Mouse (Mus musculus) kidney, embryonic 15.5 days (tissue): ENCODE measurements around the gene Cep41. TPM values are rescaled to one million over a fixed set of nuclear protein-coding genes. Genes with fewer than 3 reads are reported as not detected.

Experiments used
- ATAC-seq: fragments of 200-750 bp; cut with Nextera tagmentation; replicated peaks from 2 replicates; pipeline ENCODE4 v1.8.0; 2017; ENCODE audit warnings: moderate TSS enrichment; ENCODE audit not compliant: low FRiP score
- H3K27ac ChIP-seq: fragments of 300-500 bp; sonication (generic); 2 replicates; pipeline ENCODE4 v1.5.1; 2015; ENCODE audit warnings: mild to moderate bottlenecking, inconsistent platforms
- H3K27me3 ChIP-seq: fragments of 300-500 bp; sonication (generic); 2 replicates; pipeline ENCODE4 v1.6.1; 2015; ENCODE audit warnings: inconsistent platforms
- H3K36me3 ChIP-seq: fragments of 300-500 bp; sonication (generic); 2 replicates; pipeline ENCODE4 v1.6.1; 2015; ENCODE audit warnings: inconsistent platforms
- H3K4me1 ChIP-seq: fragments of 300-500 bp; sonication (generic); 2 replicates; pipeline ENCODE4 v1.6.1; 2015; ENCODE audit warnings: inconsistent platforms
- H3K4me2 ChIP-seq: fragments of 300-500 bp; sonication (generic); 2 replicates; pipeline ENCODE4 v1.6.1; 2015; ENCODE audit warnings: moderate library complexity, mild to moderate bottlenecking, inconsistent platforms
- H3K4me3 ChIP-seq: fragments of 300-500 bp; sonication (generic); replicated peaks from 2 replicates; pipeline ENCODE4 v1.5.1; 2015; ENCODE audit warnings: mild to moderate bottlenecking, inconsistent platforms
- H3K9ac ChIP-seq: fragments of 300-500 bp; sonication (generic); 2 replicates; pipeline ENCODE4 v1.6.1; 2015; ENCODE audit warnings: mild to moderate bottlenecking, inconsistent platforms
- H3K9me3 ChIP-seq: fragments of 300-500 bp; sonication (generic); replicated peaks from 2 replicates; pipeline ENCODE4 v1.6.1; 2016; ENCODE audit warnings: inconsistent platforms
- WGBS: fragments of 180-500 bp; shearing (Covaris S2); methylation state at CpG from one replicate; pipeline ENCODE4 v1.1.7; 2015; ENCODE audit warnings: mixed read lengths; 5-methylcytosine and 5-hydroxymethylcytosine counted together
- polyA plus RNA-seq: library from polyadenylated mRNA; unstranded; fragments of >200 nt; fragmentation: Nextera tagmentation; extraction: Ambion mirVana; gene quantifications from 2 replicates; pipeline ENCODE4 v1.2.1, GENCODE M21; 2015

The Cep41 gene
- polyA plus RNA-seq, 1 experiment from 2014 or later = 23.5 TPM

- Histone ChIP-seq H3K4me3 (no peak overlapping the region), H3K4me2 (no peak overlapping the region), H3K9ac (no peak overlapping the region), H3K27me3 (no peaks in the 10 kb centered on the region), H3K27ac (peak overlapping the region; percentile 69), H3K4me1 (peaks cover 48% of the 10 kb centered on the region), H3K9me3 (no peaks in the 10 kb centered on the region), H3K36me3 (no peaks in the 10 kb centered on the region)
- 39% methylated on average over 7 of the region's 7 CpGs for WGBS
- ATAC-seq = no peak
These were observed 13.1 kb downstream of the Cep41 start for GRCm38 (mm10) chr6:30680442-30680841.

GRCm38 (mm10) chr6:30679567-30679966 is 14.0 kb downstream of the Cep41 start:
- WGBS = 18% methylated on average over 5 of the region's 5 CpGs
- Histone ChIP-seq H3K27ac (peak overlapping the region; percentile 69), H3K4me1 (peaks cover 56% of the 10 kb centered on the region), H3K9ac (no peak overlapping the region), H3K36me3 (no peaks in the 10 kb centered on the region), H3K9me3 (no peaks in the 10 kb centered on the region), H3K27me3 (no peaks in the 10 kb centered on the region), H3K4me3 (no peak overlapping the region), H3K4me2 (no peak overlapping the region)
- 0 out of 2 replicates have a peak, but pooled peaks have one; percentile 40 for ATAC-seq

GRCm38 (mm10) chr6:30678482-30678881 is 15.1 kb downstream of the Cep41 start:
- Histone ChIP-seq H3K4me2 (no peak overlapping the region), H3K36me3 (no peaks in the 10 kb centered on the region), H3K27ac (0 out of 2 replicates have a peak overlapping the region, but pooled peaks have one; percentile 24), H3K4me3 (no peak overlapping the region), H3K4me1 (peaks cover 66% of the 10 kb centered on the region), H3K9ac (no peak overlapping the region), H3K9me3 (no peaks in the 10 kb centered on the region), H3K27me3 (no peaks in the 10 kb centered on the region)
- 84% methylated on average over 6 of the region's 6 CpGs for WGBS
- no peak for ATAC-seq

GRCm38 (mm10) chr6:30677591-30677990 is 16.0 kb downstream of the Cep41 start:
- Histone ChIP-seq H3K27me3 (no peaks in the 10 kb centered on the region), H3K4me2 (no peak overlapping the region), H3K4me3 (no peak overlapping the region), H3K9me3 (no peaks in the 10 kb centered on the region), H3K36me3 (no peaks in the 10 kb centered on the region), H3K9ac (no peak overlapping the region), H3K4me1 (peaks cover 66% of the 10 kb centered on the region), H3K27ac (no peak overlapping the region)
- ATAC-seq = no peak
- WGBS = 91% methylated on average over 9 of the region's 9 CpGs

- 87% methylated on average over 6 of the region's 6 CpGs for WGBS
- no peak overlapping the region for H3K9ac ChIP-seq
- no peak overlapping the region for H3K4me2 ChIP-seq
- H3K27ac ChIP-seq = 0 out of 2 replicates have a peak overlapping the region, but pooled peaks have one; percentile 97
- no peaks in the 10 kb centered on the region for H3K36me3 ChIP-seq
- no peak overlapping the region for H3K4me3 ChIP-seq
- H3K4me1 ChIP-seq = peaks cover 66% of the 10 kb centered on the region
- no peaks in the 10 kb centered on the region for H3K9me3 ChIP-seq
- no peak for ATAC-seq
- H3K27me3 ChIP-seq = no peaks in the 10 kb centered on the region
These were observed 17.0 kb downstream of the Cep41 start for GRCm38 (mm10) chr6:30676506-30676905.

GRCm38 (mm10) chr6:30675281-30675771 is 18.2 kb downstream of the Cep41 start:
- ATAC-seq = peak; percentile 53; the same call in 1 of the 2 replicates
- Histone ChIP-seq H3K27ac (peak overlapping the region; percentile 97), H3K36me3 (no peaks in the 10 kb centered on the region), H3K27me3 (no peaks in the 10 kb centered on the region), H3K4me2 (peak overlapping the region; percentile 44), H3K4me3 (no peak overlapping the region), H3K9ac (peak overlapping the region; percentile 45), H3K9me3 (no peaks in the 10 kb centered on the region), H3K4me1 (peaks cover 61% of the 10 kb centered on the region)
- whole genome bisulfite sequencing = 23% methylated on average over 11 of the region's 11 CpGs

- Histone ChIP-seq H3K4me2 (peak overlapping the region; percentile 44), H3K27me3 (no peaks in the 10 kb centered on the region), H3K9ac (peak overlapping the region; percentile 45; the same call in 1 of the 2 replicates), H3K9me3 (no peaks in the 10 kb centered on the region), H3K36me3 (no peaks in the 10 kb centered on the region), H3K27ac (peak overlapping the region; percentile 97), H3K4me3 (no peak overlapping the region), H3K4me1 (peaks cover 58% of the 10 kb centered on the region)
- ATAC-seq = peak; percentile 34; the same call in 1 of the 2 replicates
- 46% methylated on average over 9 of the region's 9 CpGs for whole genome bisulfite sequencing
These were observed 18.8 kb downstream of the Cep41 start for GRCm38 (mm10) chr6:30674714-30675280.

- no peaks in the 10 kb centered on the region for H3K9me3 ChIP-seq
- no peak overlapping the region for H3K4me3 ChIP-seq
- ATAC-seq = peak; percentile 55; the same call in 1 of the 2 replicates
- peak overlapping the region; percentile 44 for H3K4me2 ChIP-seq
- no peaks in the 10 kb centered on the region for H3K27me3 ChIP-seq
- peak overlapping the region; percentile 97 for H3K27ac ChIP-seq
- H3K4me1 ChIP-seq = peaks cover 51% of the 10 kb centered on the region
- H3K9ac ChIP-seq = no peak overlapping the region
- no peaks in the 10 kb centered on the region; the same call in 1 of the 2 replicates for H3K36me3 ChIP-seq
- 21% methylated on average over 14 of the region's 14 CpGs for WGBS
These were observed 19.6 kb downstream of the Cep41 start for GRCm38 (mm10) chr6:30673764-30674561.

GRCm38 (mm10) chr6:30671696-30672095 is 21.9 kb downstream of the Cep41 start:
- H3K27ac ChIP-seq = 0 out of 2 replicates have a peak overlapping the region, but pooled peaks have one; percentile 16
- H3K4me2 ChIP-seq = no peak overlapping the region
- 77% methylated on average over 5 of the region's 5 CpGs for WGBS
- peaks cover 58% of the 10 kb centered on the region for H3K4me1 ChIP-seq
- no peaks in the 10 kb centered on the region; the same call in 1 of the 2 replicates for H3K36me3 ChIP-seq
- H3K4me3 ChIP-seq = no peak overlapping the region
- H3K9ac ChIP-seq = no peak overlapping the region
- no peaks in the 10 kb centered on the region for H3K9me3 ChIP-seq
- H3K27me3 ChIP-seq = no peaks in the 10 kb centered on the region
- ATAC-seq = no peak

- H3K9ac ChIP-seq = no peak overlapping the region
- no peak overlapping the region for H3K4me3 ChIP-seq
- H3K4me1 ChIP-seq = peaks cover 47% of the 10 kb centered on the region
- H3K9me3 ChIP-seq = no peaks in the 10 kb centered on the region
- WGBS = 47% methylated on average over 5 of the region's 5 CpGs
- no peak overlapping the region for H3K4me2 ChIP-seq
- no peak for ATAC-seq
- no peaks in the 10 kb centered on the region; the same call in 1 of the 2 replicates for H3K36me3 ChIP-seq
- peak overlapping the region; percentile 56 for H3K27ac ChIP-seq
- no peaks in the 10 kb centered on the region for H3K27me3 ChIP-seq
These were observed 26.0 kb downstream of the Cep41 start for GRCm38 (mm10) chr6:30667585-30667984.

GRCm38 (mm10) chr6:30666043-30666442 is 27.5 kb downstream of the Cep41 start:
- no peak overlapping the region for H3K4me3 ChIP-seq
- H3K27me3 ChIP-seq = no peaks in the 10 kb centered on the region
- peaks cover 39% of the 10 kb centered on the region for H3K4me1 ChIP-seq
- 45% methylated on average over 6 of the region's 6 CpGs for WGBS
- H3K9me3 ChIP-seq = no peaks in the 10 kb centered on the region
- no peak overlapping the region for H3K4me2 ChIP-seq
- peak overlapping the region; percentile 73 for H3K27ac ChIP-seq
- H3K36me3 ChIP-seq = no peaks in the 10 kb centered on the region; the same call in 1 of the 2 replicates
- H3K9ac ChIP-seq = no peak overlapping the region
- no peak for ATAC-seq

GRCm38 (mm10) chr6:30665296-30665695 is 28.3 kb downstream of the Cep41 start:
- Histone ChIP-seq H3K4me3 (no peak overlapping the region), H3K9ac (no peak overlapping the region), H3K4me2 (no peak overlapping the region), H3K27me3 (no peaks in the 10 kb centered on the region), H3K27ac (peak overlapping the region; percentile 73), H3K36me3 (no peaks in the 10 kb centered on the region; the same call in 1 of the 2 replicates), H3K9me3 (no peaks in the 10 kb centered on the region), H3K4me1 (peaks cover 40% of the 10 kb centered on the region)
- WGBS = 67% methylated on average over 4 of the region's 4 CpGs
- no peak for ATAC-seq
